Mouse (Mus musculus) adrenal gland, adult 8-10 months (tissue): ENCODE measurements around the gene Gsta3. TPM values are rescaled to one million over a fixed set of nuclear protein-coding genes. Genes with fewer than 3 reads are reported as not detected.
"Not testable (repeated sequence)": the region's sequence is repeated elsewhere in the genome, so short reads cannot be mapped to it uniquely, and the experiment has no call there.

Source experiments
- DNase-seq: peaks from one replicate; pipeline ENCODE4 v3.0.0; 2022
- total RNA-seq, 4 experiments: library from RNA; stranded (reverse); gene quantifications; 2 replicates each; pipeline ENCODE4 v1.2.4; 2022

Gene Gsta3
- total RNA-seq, result 10 to 100 TPM; 11.7 to 40.3 (median 27.6) TPM

DNA sequence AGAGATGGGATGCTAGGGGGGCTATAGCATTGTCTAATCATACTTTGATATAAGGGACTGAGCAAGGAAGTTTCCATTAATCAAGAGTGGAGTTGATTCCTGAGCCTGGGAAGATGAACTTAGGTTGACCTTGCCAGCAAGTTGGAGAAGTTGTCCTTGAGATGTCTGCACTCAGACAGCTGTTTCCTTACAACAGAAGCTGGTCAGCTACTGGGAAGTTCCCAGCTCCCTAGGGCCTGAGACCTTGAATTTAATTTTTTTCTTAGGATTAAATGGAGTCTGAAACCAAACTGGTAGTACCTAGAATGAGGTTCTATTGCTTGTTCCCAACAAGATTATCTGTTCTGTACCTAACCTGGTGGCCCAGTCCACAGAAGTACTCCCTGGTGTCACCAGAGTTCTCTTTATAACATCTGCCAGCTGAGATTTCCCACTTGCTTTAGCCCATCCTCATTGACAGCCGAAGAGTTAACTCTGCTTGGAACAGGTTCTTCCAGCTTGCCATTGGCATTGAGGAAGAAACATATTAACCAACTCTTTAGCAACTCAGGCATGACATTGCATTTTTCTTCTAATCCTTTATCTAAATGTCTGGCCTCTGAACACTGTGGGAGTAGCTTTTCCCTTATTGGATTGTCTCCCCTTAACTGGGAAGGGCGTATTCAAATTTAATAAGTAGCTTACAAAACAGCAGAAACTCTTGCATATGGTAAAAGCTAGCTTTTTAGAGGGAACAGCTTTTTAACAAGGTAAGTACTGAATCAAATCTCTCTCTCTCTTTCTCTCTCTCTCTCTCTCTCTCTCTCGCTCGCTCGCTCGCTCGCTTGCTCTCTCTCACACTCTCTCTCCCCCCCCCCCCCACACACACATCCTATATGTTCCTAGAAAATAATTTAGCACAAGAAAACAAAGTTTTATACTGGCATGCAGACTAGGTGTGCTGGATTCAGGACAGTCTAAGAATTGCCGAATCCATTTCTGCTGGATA is at the start of gene Gsta3:
Gene Gsta3, plus strand, starts transcription at position 679 of the 988 bp plus-strand sequence.
- no peak for DNase-seq

DNA sequence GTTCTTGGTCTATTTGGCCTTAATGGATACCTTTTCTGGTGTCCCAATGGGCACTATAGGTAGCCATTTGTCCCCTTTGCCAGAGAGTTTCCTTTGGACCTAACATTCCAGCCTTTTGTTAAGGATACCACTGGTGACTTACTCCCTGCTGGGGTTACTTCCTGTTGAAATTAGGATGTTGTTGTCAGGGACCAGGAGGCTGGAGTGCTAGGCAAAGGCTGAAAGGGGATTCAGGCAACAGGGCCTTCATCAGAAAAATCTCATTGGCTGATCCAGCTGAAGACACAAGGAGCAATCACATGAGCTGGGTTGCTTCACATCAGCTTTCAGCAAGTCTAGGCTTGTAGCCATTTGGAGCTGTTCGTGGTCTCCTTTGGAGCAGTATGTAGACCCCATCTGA is 34.1 kb upstream of the Gsta3 start:
- no peak for DNase-seq

DNA sequence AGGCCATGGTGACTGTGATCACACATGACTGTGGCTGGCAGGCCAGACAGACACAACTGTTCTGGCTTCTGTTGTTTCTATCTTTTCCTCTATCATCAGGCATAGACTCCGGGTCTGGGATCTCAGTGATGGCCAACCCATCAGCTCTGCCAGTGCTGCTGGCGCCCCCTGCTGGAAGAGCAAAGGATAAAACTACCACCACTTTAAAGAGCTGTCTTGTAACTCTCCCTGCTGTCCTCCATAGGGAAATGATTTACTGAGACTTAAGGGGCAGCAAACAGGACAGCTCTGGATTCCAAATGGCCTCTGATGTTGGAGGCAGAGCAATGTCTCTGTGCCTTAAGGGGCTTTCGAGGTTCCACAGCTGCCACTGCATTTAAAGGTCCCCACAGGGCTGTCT is 26.9 kb upstream of the Gsta3 start:
- DNase-seq, result not testable (repeated sequence)

DNA sequence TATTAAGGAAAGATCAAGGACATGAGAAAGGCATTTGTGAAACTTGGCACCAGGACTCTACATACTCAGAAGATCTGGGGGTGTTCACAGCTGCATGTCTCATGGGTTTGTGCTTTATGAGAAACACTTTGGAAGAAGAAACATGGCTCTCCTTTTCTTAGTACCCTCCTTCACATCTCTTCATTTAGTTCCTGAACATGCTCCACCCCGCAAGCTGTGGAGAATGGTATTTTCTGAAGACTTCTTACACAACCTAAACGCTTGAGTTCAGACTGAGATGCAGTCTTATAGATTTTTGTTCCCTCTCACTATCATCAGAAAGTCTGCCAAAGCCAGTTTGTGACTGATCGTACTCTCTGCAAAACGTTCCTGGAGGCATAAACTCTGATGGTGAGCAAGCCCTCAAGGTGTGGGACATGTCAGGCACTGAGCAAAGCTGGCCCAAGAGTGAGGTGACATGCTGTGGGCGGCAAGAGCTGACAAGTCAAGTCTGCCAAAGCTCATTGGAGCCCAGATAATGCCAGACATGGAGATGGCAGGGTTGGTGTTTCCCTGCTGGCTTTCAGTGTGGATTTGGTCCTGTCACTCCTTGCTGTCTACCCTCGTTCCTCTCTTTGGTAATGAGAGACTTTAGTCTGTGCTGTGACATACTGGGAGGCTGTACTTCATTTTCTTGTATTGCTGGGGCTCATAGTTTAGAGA is 26.2 kb upstream of the Gsta3 start:
- DNase-seq, result not testable (repeated sequence)

DNA sequence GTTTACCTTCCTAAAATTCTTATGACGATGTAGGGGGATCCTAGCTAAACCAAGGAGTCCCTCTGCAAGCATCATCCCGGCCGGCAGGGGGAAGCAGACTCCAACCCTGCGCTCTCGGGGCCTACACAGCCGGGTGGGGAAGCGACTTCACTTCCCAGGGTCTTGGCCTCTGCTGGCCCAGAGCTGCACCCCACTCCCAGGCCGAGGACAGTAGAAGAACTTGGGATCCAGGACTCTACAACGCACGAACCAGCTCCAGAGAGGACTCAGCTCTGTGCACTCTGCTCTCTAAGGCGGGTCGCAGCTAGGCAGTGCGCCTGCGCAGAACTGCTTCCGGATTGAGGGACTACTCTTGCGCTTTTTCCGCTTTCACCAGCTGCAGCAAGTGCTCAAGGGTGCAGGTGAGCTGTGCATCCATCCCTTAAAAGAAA is 21.9 kb upstream of the Gsta3 start, which contains the start of gene Tmem14a:
Gene Tmem14a, plus strand, starts transcription at position 87 of the 431 bp plus-strand sequence.
- DNase-seq, result peak; percentile 78

DNA sequence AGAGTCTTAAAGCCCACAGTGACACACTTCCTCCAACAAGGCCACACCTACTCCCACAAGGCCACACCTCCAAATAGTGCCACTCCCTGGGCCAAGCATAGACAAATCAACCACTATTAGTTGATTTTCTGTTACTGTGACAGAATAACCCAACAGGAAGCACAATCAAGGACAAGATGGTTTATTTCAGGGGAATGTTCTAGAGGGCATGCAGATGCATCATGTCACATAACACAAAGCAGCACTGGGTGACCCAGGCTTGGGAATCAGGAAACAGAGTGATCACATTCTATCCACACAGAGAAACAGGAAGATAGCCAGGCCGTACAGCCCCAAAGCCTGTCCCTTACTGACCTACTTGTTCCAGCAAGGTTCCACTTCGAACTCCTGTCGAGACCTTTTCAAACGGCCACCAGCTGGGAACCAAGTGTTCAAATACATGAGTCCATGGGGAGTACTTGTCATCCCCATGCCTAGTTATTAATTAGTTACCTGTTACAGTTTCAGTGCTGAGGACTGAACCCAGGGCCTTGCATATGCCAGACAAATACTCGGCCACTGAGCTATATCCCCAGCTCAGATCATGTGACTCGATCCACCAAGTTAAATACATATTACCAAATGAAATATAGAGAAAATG is 12.5 kb upstream of the Gsta3 start:
- no peak for DNase-seq

DNA sequence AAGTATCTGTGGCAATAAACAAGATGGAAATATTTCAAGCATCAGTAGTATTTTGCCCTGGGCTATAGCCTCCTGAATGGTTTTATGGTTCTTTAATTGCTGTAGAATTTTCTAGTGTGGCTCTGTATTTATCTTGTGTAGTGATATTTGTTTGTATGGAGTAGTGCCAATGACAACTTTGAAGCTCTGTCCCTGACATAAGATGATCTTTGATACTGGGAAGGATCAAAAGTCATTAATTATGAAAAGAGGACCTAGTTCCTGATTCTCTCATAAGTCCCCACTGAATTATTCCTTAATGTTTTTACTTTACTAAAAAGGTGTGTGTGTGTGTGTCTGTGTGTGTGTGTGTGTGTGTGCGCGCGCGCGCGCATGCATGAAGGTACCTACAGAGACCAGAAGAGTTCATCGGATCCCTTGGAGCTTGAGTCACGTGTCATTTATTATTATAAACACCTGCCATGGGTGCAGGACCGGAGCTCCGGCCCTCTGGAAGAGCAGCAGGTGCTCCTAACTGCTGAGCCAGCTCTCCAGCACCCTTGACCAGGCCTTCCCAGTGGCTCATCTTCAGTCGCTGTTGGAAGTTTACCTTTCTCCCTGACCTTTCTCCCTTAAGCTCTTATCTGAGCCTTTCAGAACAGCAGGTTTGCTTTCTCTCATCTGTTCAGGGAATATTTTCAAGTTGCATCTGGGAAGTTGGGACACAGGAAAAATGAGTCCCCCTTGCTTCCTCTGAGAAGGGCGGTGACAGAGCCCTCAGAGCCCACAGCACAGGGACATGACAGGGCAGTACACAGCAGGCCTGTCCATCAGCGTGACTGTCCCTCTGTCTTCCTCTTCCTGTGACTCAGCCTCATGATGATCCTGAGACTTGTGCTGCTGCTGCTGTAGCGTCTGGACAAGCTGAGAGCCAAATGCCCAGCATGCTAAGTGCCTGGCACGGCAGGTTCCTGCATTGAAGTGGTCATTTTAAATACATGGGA is 11.4 kb upstream of the Gsta3 start:
- DNase-seq, result not testable (repeated sequence)

DNA sequence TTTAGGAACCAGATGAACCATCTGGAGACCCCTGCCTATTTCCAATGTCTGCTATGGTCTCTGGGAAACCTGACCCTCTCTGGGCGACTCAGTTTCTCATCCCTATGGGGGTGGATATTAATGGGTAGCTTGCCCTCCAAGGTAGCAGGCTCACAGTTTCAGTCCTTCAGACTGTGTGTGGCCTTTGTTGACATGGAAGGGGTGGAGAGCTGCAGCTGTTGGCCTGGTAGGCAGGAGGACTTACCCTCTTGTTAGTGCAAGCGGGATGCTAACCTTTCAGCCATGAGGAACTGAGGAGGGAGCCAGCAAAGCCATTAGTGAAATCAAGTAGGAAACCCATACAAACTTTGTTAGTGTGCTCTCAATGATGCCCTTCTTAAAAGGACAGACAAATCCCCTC is 10.0 kb upstream of the Gsta3 start:
- no peak for DNase-seq

DNA sequence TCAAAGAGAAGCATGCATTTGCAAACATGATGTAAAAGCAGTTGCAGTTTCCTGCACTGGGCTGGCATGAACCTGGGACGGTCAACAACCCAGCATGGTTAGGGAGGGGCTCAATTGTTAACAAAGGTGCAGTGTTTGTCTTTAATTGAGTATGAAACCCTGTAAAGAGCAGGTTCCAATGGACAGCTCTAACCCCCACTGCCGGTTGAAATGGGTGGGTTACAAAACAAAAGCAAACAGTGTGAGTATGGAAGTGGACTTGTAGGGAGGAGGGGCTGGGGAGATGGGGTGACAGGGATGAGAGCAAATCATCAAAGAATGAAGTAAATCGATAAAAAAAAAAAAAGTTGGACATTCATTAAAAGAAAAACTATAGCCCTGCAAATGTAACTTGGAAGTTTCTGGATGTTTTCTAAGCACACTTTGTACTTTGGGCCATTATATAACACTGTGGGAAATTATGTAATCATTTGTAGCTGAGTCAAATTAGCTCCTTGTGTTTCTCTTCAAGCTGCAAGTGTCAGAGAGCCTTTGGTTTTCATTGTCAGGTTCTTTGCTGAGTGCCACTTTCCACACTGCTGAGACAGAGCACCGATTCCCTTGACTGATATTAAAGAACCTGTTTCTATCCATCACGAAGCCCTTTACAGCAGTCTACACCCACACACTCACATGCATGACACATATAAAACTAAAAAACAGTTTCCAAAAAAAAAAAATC is 8.5 kb upstream of the Gsta3 start:
- no peak for DNase-seq

DNA sequence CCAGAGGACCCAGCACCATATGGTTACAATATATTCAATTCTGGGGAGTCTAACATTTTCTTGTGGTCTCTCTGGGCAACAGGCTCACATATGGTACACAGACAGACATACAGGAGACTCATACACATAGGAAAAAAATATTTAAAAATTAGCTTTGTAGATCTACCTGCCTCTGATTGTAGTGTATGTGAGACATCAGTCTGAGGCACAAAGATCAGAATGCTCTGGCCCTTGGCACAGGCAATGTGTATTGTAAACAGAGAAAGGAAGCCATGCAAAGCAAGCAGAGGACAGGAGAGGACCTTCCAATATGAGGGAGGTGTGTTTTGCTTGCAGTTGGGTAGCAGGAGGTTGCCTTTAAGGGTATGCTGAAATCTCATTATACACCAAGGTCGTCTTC is 7.9 kb upstream of the Gsta3 start:
- no peak for DNase-seq

DNA sequence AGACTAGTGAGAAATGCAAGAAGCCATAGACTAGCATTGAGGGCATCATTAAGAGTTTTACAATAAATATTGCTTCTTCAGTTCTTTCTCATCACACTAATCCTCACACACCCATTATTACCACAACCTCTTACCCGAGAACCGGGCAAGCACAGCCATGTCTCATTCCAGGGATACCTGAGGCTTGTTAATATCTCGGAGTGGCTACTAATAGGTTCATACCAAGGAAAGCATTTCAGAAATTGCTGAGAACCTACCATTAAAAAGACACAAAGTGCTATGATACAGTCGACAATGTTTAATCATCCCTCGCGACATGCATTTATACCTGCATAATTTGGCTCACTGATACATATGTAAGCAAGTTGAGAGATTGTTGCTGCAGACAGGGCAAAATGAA is 5.0 kb upstream of the Gsta3 start:
- no peak for DNase-seq

DNA sequence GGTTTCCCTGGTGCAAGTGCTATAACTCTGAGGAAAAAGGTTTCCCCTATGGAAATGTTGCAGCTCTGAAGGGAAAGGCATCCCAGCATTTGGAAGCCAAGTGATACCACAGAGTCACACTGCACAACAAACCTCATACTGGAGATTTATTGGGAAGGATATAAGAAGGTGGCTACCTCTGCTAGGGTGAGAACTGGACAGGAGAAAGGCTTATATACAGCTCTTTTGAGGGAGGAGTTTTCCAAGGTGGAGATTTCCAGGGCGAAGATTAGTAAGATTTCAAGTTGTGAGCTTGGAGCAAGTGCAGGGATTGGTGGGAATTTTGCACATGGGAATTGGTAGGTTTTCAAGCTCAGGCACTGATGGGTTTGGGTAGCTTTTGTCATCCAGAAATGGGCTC is 707 bp downstream of the Gsta3 start:
- no peak for DNase-seq

DNA sequence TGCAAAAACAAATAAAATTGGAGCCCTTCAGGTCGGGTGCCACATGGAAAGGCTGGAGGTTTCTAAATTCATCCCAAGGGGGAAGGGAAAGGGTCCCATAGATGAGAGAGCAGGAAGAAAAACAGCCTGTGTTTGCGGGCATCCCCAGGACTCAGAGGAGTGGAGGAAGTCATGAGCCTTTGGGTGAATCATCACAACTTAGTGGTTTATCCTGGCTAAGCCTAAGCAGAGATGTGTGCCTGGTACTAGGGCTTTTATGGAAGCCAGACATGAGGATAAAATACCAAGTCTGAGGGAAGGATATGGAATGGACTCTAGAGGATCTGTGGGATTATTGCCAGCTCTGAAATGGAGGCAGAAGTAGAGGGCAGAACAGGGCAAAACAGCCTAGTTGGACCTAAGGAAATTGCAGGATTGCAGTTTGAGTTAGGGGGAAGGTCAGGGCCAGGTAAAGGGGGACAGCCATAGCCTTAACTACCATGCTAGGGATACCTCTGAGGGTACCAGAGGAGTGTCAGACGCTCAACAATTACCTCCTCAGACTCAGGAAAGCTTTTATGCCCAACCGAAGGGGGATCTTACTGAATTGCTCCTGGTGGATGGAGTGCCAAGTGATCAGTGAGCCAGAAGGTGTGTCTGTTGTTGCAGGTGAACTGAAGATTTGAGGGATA is 4.0 kb downstream of the Gsta3 start:
- no peak for DNase-seq

DNA sequence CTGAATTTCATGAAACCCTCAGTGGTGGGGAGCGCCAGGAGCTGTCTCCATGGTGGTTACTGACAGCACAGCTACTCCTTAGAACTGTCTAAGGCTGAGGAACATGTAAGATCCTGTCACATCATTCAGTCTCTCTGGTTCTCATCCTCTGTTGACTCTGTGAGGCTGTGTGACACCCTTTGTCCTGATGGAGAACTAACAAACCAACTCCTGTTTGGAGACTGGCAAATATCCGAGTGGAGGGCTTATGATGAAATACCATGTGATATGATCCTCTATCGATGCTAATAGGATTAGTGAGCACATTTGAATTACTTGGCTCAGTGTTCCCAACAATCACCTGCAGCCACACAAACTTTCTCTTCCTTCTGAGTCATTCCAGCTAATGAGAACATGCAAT is 5.7 kb downstream of the Gsta3 start:
- DNase-seq, result no peak

DNA sequence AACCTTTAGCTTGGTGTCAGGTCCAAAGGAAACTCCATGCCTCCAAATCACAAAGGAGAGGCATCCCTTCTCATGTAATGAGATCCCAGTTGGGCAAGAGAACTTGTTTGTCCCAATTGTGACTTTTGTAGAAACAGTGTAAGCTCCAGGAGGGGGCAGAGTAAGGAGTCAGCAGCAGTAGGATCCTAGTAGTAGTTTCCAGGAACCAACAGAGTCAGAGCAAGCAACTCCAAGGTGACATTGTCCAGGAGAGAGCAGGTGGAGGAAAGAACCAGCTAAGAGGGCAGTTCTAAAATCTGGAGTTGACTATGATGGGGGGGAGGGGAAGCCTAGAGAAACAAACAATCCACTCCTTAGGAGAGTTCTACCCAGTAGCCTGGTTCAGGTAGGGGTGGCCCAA is 7.5 kb downstream of the Gsta3 start:
- DNase-seq, result no peak

DNA sequence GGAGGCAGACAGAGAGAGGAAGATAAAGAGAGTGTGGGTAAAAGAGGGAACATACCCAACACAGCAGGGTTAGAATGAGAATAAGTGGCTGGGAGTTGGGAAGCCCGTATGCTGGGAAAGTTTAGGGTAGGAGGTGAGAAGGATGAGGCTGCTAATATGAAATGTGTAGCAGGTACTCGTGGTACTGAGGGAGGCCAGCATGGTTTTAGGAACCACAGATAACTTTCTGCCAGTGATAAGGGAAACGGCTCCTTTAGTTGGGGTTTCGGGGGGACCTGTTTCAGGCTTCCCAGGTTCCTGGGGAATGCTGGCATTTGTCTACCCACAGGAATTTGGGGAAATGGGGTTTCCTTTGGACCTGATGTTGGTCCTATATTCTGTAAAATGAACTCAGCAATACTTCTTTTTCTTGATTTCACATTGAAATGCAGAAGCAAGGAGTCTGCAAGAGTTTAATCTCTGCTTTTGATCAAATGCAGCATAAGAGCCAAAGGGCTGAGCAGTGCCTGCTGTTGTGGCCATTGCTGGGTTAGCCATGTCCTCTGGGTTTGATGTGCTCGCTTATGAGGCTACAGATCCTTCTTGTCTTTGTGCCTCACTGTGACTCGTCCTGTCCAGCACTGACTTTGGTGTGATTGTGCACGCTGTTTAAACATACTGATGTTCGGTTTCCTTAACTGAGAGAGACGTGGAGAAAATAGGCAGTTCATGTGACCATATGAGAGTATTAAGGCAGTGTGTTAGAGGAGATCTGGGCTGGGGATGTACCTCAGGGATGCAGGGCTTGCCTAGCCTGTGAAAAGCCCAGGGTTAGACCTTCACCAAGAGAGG is 8.4 kb downstream of the Gsta3 start:
- no peak for DNase-seq

DNA sequence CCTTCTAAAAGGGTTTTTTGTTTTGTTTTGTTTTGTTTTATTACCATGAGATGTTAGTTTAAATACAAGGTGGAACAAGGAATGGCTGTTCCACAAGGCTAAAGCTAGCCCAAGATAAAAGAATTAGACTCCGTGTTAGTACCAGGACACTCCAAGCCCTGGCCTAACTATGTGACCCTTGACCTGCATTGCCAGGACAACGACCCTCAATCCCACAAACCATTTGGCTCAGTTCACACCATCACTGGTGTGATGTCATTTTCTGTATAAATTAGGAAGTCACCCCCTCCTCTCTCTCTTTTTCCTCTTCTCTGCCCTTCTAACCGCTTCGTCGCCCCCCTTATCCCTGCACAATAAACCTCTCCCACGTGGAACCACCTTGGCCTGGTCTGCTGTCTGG is 11.3 kb downstream of the Gsta3 start:
- DNase-seq, result no peak

DNA sequence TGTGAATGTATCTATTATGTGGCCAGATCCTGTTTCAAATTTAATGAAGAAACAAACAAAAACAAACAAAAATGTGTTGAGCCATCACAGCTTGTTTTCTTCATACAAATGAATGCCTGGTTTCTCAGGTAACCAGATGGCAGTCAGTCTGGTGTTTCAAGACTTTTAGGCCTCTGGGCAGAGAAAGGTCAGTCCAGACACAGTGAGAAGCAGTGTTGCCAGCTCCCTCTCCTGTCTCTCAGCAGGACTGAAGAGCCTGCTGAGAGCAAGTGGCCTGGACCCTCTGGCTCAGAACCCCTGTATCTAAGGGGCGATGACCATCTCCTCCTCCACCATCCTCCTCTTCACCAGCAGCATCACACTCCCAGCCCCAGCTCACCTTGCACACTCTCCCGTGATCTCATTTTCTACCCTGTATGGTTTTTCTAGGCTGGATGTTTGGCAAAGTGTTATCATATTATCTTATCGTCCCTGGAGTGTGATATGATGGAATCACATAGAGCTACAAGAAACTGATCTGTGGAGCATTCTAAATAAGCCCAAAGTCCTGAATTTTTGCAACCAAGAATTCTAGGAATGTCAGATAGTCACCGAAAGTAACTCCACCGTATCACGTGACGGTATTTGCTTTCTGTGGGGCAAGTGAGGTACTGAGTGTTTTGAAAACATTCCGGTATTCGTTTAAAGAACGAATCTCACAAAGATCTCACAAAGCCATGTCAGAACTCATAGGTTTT is 12.3 kb downstream of the Gsta3 start:
- DNase-seq, result no peak

DNA sequence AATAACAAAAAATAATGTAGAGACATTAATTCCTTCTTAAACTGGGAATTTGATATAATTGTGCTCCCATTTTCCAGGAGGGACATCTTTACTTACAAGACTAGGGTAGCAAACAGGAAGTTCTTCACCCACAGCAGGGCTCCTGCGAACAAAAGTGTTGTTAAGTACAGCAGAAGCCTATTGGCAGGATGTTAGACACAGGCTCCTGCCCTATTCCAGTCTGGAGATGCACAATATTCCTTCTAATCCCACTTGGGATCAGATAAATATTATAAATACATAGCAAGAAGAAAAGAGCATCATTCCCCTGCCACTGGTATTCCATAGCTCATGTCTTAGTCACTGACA is 12.9 kb downstream of the Gsta3 start:
- DNase-seq, result no peak
